Mouse (Mus musculus) MEL (cell line): ENCODE measurements around the gene Stat4.

Experiments
- CTCF ChIP-seq, 3 experiments: IDR thresholded peaks in 2 of 3; conservative IDR thresholded peaks in 1 of 3; 2 replicates each; pipeline ENCODE4 v1.5.1; 2011 to 2012; ENCODE audit warnings: low read length in 3 of 3, low read depth in 2 of 3, mild to moderate bottlenecking in 2 of 3, improper control_type of control experiment in 1 of 3, inconsistent platforms in 1 of 3, mixed read lengths in 1 of 3, moderate library complexity in 1 of 3; ENCODE audit not compliant: control insufficient read depth in 1 of 3, insufficient read depth in 1 of 3, poor library complexity in 1 of 3, severe bottlenecking in 1 of 3
- EP300 ChIP-seq, 2 experiments: IDR thresholded peaks; 2 replicates each; pipeline ENCODE4 v1.6.1; 2011; ENCODE audit warnings: improper control_type of control experiment in 2 of 2, low read length in 2 of 2, low read depth in 1 of 2, mild to moderate bottlenecking in 1 of 2

GRCm38 (mm10) chr1:52144907-52145306 lies 158.0 kb downstream of the Stat4 start:
- TF ChIP-seq EP300 (IDR thresholded peaks at IDR 0.05; ENCODE audit: low read depth in 1 of 2, low read length in 2 of 2) (no peak), CTCF (IDR thresholded peaks at IDR 0.05 in 2 of 3, conservative IDR thresholded peaks at IDR 0.05 in 1 of 3; ENCODE audit: control insufficient read depth in 1 of 3, insufficient read depth in 1 of 3, low read depth in 2 of 3, low read length in 3 of 3, poor library complexity in 1 of 3, severe bottlenecking in 1 of 3) (no peak)
